Mouse (Mus musculus) ovary, postnatal 10 days (tissue): ENCODE results near the gene Pigu.

Experiments
- DNase-seq: peaks from one replicate; pipeline ENCODE4 v3.0.0; 2022; ENCODE audit warnings: low spot score

Gene Pigu

DNA sequence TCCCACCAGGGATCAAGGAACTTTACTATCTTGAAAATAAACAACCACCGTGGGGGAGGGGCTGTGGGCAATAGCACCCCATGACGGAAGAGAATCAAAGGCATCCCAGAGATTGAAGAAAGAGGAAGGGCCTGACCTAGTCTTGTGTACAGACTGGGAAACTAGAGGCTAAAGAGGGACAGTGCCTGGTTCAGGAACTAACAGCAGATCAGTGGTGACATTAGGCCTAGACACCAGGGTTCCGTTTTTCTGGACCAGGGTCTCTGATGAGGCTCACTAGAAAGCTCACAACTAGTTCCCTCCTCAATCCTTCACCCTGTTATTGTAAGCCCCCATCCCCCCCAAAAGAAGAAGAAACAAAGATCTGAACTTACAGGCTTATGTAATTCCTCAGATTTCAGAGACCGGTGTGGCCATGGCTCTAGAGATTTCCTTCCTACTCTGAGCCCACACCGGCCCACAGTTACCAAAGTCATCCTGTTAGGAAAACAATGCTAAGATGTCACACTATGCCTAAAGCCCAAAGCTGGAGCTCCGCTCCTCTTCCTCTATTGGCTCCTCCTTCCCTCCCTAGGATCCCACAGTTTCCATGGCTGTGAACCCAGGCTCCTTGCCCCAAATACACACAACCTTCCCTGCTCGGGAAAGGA, 10.5 kb upstream of the Pigu start:
- no peak for DNase-seq

DNA sequence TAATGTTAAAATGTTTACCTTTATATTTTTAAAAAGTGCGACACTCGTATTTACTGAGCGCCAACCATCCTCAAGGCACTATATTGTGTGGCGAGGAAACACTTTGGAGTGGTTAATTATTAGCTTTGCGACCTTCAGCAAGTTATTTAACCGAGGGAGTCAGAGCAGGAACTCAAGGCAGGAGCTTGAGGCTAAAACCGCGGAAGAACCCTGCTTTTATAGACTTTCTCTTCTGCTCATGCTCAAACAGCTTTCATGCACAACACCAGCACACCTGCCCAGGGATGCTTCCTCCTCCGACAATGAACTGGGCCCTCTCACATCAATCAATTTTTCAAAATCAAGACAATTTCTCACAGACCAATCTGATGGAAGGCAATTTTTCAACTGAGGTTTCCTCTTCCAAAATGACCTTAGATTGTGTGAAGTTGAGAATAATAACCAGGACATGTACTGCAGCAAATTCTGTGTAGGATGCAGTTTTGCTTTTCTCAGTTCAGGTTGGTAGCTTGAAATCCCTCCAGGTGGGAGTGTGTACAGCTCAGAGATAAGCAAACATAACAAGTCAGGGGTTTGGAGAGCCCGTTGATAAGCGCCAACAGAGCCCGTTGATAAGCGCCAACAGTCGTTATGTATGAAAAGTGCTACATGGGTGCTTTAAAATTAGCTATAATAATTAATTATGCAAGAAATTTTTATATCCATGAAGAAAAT, 613 bp upstream of the Pigu start:
- DNase-seq: no peak

- no peak for DNase-seq
These were observed 2.8 kb downstream of the Pigu start for GRCm38 (mm10) chr2:155354402-155354801.

DNA sequence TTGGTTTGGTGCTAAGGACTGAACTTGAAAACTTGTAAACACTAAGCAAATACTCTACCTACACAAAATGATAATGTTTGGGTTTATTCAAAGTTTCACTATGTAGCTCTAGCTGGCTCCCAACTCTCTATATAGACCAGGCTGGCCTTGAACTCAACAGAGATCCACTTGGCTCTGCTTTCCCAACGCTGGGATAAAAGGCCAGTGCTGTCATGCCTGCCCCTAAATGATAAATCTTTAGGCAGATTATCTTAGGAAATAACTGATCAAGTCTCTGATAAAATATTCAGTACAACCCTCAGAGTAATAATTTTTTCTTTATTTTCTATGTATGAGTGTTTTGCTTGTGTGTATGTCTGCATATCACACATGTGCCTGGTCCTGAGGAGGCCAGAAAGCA, 10.6 kb downstream of the Pigu start:
- no peak for DNase-seq

GRCm38 (mm10) chr2:155340166-155340565, 17.1 kb downstream of the Pigu start:
- DNase-seq: no peak

DNA sequence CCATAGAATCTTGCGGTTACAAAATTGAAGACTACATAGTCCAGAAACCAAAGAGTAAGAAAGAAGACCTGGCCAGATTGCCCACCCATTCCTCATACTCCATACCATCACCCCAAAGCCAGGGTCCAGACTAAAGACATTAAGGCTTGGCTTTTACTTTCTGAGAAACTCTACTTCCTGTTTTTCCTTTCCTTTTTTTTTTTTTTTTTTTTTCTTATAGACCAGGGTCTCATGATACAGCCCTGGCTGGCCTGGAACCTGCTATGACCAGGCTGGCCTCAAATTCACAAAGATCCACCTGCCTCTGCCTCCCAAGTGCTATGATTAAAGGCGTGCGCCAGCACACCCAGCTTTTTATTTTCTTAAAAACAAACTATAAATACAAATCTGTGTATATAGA, 21.0 kb downstream of the Pigu start:
- DNase-seq: no peak

DNA sequence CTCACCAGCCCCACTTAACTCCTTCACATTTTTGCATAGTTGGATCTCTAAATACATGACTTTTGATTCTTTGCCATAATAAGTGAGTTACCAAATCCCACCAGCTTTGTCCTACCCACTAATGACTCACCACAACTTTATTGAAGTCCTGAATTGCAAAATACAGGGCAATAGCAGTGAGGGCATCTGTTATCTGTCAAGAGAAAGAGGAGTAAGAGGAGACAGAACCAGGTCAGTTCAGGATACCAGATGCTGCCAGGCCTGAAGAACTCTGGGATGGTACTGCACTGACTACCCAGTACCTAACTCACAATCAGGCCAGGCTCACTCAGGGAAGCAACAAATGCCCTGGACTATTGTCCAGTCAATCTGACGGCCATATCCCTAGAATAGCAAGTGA, 22.0 kb downstream of the Pigu start:
- DNase-seq: no peak

GRCm38 (mm10) chr2:155333421-155333820, 23.8 kb downstream of the Pigu start:
- DNase-seq: no peak

DNA sequence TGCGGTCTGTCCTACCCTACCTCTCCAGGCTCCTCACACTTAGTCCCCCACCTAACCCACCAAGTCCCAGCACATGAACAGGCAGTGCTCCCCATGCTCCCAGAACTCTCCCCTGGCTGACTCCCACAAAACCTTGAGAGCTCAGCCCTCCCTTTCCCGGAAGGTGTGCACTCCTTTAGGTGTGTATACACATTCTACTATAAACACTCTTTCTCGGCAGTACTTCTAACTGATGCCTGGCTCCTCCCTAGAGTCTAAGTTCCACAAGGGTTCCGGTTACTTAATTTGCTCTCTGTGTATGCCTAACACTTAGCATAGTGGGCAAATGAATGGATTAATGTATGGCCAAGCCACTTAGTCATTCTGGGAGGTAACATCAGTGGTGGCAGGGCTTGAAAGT, 25.9 kb downstream of the Pigu start:
- DNase-seq: no peak

- no peak for DNase-seq
These were observed 26.4 kb downstream of the Pigu start for GRCm38 (mm10) chr2:155330811-155331210.

- no peak for DNase-seq
These were observed 27.5 kb downstream of the Pigu start for GRCm38 (mm10) chr2:155329707-155330106.

DNA sequence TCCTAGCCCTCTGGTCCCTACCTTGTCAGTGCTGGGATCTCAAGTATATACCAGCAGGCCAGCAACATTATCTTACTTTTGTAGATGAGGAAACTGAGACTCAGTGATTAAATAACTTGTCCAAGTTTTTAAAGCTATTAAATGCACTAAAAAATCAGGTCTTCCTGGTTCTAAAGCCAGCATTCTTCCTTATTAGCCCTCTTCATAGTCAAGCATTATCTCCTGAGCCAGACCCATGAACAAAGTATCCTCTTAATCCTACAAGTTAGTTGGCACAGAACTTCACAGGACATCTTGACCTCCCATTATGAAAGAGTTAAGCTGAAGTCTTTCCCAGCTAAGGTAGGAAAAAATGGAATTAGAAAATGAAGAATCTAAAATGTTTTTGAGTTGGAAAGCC, 28.3 kb downstream of the Pigu start:
- no peak for DNase-seq

- no peak for DNase-seq
These were observed 29.3 kb downstream of the Pigu start for GRCm38 (mm10) chr2:155327906-155328305.

GRCm38 (mm10) chr2:155326001-155326400, 31.2 kb downstream of the Pigu start:
- DNase-seq: no peak

GRCm38 (mm10) chr2:155320596-155320995, 36.6 kb downstream of the Pigu start:
- no peak for DNase-seq

GRCm38 (mm10) chr2:155318618-155319017, 38.6 kb downstream of the Pigu start:
- no peak for DNase-seq

DNA sequence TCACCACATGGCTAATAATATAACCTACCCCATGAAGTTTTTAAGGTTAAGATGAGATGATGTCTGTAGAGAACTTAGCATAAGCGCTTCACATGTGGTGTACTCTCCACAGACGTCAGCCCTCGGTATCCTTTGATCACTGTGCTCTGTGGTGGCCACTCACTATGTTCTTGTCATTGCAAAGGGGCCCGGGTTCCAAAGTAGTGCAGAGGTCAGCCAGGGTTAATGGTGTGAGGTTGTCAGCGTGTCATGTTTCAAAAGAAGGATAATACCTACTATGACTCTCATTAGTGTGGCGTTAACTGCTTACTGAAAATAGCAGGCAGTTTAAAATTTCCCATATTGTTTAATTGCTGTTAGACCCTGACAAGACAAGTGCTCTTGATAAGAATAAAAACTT, 43.6 kb downstream of the Pigu start:
- no peak for DNase-seq

DNA sequence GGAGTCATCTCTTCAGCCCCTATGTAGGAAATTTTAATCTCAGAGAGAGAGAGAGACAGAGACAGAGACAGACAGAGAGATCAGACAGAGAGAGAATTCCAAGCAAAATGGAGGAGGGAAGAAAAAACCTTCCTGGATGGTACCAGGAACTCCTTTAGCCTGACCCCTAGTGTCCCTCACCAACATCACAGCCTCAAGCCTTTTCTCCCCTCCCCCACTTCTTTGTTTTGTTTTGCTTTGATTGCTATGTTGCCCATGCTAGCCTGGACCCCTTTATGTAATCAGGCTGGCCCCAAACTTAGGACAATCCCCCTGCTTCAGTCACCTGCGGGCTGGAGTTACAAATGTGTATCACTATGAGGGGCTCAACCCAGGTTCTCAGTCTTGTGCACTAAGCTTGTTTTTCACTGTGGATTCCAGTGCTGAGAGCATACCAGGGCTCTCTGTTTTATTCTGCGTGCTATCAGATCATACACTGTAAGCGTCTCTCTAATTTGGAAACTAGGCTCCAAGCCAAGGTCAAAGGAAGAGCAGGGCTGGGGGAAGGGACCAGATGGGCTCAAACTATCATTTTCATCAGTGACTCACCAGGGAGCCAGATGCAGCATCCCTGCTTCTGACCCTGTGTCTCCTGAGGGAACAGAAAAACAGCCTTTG, 48.2 kb downstream of the Pigu start:
- no peak for DNase-seq

DNA sequence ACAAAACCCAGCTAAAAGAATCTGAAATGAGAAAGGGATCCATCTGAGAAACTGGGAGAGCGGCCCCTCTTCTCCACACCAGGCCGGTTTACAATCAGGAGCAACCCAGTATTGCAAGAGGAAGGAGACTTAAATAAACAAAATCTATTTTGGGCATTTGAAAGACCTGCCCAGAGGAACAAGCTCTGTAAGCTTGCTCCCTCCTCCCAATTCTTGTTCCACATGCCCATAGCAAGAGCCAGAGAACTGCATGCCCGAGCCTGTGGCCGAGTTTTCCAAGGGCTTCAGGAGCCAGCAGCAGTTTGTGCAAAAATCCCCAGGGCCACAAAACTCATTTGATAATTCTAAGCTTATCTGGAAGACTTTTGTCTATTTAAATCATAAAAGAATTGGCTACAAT, 57.7 kb downstream of the Pigu start:
- DNase-seq: no peak

DNA sequence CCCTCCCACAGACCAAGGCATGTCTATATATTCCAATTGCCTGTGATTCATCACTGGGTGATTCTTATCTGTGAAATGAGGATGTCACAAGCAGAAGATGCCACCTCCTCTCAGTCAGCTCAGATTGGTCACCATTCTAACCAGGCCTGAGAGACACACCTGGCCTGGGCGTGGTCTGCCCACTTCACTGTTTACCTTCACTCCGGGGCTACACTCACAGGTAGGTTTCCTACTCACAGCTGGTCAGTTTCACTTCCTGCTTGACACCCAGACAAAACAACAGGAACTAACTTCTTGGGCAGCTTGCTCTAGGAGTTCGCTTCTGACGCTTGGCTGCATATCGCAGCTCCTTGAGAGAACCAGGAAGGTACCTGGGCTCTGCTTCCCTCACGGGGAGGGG, 61.8 kb downstream of the Pigu start:
- no peak for DNase-seq

DNA sequence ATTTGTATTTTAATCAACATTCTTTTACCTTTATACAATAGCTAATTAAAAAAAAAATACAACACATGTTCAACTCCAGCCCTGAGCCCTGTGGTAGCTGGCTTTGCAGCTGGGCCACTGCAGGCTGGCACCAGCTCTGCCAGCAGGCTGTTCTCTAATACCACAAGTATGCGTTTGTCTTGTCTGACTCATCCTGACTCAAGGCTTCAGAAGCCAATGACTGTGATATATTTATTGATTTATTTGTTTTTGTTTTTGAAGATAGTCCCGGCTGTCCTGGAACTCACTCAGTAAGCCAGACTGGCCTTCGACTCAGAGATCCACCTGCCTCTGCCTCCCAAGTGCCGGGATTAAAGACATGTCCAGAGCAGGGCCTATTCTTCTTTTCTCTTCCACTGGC, 63.3 kb downstream of the Pigu start:
- no peak for DNase-seq

GRCm38 (mm10) chr2:155293382-155293781, 63.8 kb downstream of the Pigu start:
- no peak for DNase-seq

DNA sequence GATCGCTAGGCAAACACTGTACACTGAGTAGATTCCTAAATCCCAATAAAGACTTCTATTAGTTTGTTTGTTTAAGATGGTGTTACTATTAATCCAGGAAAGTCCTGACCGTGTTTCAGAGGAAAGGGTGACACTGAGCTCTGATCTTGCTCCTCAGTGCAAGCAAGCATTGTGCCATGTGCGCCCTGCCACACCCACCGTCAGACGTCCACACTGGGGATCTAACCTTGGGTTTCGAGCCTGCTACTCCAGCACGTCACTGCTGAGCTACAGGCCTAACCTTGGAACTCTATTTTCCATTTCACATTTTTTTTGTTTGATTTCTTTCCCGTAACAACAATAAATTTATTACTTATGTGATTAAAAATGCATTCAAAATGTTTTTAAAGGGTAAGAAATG, 67.2 kb downstream of the Pigu start:
- no peak for DNase-seq
